Mouse (Mus musculus) c-Kit-positive CD71-positive TER-119-positive erythroid progenitor cells, embryonic 14.5 days (primary cell): Measurements from ENCODE around the gene Plekha4.

Experiments used
- DNase-seq: peaks from one replicate; pipeline ENCODE4 v3.0.0-alpha.2; 2013; ENCODE audit warnings: low spot score

Plekha4 gene

DNA sequence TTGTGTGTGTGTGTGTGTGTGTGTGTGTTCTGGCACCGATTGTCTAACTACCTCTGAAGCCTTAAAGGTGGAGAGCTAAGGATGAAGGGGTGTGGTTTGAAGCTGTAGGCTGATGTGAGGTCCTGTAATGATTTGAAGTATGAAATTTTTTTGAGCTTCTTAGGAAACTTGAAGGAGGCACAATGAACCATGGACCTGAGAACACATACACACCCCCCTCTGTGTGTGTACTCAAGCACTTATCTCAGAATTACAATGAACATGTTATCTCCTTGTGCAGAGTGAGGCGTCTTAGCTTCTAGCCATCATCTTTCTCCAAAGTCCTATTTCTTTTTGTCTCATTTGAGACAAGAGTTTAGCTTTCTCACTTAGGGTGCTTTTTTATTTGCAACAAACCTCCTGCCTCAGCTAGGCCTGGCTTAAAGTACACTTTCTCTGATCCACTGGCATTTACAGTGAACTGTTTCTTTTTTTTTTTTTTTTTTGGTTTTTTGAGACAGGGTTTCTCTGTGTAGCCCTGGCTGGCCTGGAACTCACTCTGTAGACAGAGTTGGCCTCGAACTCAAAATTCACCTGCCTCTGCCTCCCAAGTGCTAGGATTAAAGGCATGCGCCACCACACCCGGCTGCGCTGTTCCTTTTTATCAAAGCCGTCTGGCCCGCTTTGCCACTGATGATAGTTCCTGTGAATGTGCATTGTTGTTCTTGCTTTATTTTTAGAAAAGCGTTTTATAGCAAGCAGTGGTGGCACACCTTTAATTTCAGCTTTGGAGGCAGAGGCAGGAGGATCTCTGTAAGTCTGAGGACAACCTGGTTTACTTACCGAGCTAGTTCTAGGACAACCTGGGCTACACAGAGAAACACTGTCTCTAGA lies 42.7 kb downstream of the Plekha4 start:
- peak; percentile 59 for DNase-seq

DNA sequence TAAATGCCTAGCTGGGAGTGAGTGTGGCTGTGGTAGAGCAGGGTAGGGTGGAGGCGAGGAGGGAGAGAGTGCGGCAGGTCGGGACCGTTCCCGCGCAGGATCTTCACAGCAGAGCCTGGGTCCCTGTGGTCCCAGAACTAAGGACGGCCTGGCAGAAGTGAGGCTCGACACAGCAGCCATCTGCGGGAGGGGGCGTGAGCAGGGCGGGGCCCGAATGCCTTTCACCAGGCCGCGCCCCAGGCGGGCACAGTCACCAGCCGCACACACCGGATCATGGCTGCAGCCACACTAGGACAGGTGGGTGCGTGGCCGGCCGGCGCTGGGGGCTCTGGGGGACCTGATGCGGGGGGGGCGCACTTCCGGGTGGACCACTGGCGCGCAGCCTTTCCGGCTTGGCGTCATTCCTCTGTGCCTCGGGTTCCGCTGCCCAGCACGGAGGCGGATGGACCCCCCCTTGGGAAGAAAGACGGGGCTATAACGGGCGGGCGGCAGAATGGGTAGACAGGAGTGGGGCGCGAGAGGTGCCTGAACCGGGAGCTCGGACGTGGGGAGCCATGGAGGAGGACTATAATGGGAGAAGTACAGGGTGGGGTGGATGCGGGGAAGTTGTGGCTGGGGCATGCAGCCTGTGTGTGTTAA lies 44.1 kb downstream of the Plekha4 start, which contains the start of gene Bcat2:
Gene Bcat2 (plus strand): TSS at position 51 of the 639 bp plus-strand sequence.
- DNase-seq = peak; percentile 74

DNA sequence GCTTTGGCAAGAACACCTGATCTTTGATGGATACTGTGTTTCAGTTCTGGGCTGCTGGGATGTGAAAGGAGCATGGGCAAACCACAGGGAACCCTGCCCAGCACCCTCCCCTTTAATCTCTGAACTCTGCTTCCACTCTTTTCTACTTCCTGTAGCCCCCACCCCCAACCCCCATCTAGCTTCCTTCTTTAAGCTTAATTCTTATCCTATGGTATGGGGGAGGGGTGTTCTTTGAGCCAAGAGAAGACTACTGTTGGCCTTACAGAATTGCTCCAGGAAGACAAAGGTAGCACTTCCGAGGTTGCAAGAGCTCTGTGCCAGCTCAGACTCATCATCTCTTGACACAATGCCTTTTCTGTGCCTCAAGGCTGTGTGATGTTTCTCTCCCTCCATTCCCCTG lies 45.8 kb downstream of the Plekha4 start:
- DNase-seq = no peak

DNA sequence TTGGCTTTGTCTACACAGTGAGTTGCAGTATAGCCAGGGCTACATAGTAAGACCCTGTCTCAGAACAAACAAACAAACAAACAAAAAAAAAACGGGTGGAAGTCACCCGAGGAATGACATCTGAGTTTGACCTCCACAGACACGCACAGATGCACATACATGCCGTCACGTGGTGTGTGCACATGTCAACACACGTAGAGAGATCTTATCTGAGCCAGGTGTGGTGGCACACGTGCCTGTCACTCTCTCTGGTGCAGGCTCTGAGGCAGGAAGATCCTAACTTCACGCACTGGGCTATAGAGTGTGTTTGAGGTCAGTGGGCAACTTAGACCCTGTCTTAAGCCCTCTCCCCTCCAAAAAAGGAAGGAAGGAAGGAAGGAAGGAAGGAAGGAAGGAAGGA lies 47.8 kb downstream of the Plekha4 start:
- no peak for DNase-seq

DNA sequence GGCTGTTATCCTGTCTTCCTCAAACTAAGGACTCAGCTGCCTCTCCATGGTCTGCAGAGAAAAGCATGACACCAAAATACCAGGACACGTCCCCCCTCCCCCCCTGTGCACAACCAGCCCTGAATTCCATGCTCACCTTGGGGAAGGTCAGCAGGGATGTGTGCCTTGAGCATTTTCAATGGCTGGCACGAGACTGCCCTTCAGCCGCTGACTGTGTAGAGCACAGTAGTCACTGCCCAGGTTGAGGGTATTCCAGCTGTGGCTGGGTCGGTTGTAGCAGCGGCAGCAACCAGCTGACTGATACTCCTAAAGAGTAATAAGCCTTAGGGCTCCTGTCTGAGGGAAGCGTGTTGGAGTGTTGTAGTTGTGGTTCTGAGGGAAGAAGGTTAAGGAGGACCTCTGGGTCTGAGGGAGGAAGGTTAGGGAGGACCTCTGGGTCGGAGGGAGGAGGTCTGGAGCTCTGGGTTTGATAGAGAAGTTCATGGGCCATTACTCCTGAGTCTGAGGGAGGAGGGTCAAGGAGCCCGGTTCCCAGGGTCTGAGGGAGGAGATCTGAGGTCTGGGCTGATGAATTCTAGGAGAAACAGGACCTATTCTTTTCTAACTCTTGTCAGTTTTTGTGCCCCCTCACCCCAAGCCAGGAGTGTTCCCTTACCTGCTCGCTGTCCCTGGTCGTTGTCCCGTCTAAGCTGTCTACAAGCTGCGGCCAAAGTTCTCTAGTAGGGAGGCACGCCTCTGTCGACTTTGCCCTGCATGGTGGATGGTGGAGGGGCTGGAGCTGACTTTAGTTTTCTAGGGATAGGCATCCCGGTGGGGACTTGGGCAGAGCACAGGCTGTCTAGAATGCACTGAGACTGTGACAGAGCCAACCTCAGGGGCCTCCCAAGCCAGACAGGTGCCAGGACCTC lies 48.6 kb downstream of the Plekha4 start:
- no peak for DNase-seq

DNA sequence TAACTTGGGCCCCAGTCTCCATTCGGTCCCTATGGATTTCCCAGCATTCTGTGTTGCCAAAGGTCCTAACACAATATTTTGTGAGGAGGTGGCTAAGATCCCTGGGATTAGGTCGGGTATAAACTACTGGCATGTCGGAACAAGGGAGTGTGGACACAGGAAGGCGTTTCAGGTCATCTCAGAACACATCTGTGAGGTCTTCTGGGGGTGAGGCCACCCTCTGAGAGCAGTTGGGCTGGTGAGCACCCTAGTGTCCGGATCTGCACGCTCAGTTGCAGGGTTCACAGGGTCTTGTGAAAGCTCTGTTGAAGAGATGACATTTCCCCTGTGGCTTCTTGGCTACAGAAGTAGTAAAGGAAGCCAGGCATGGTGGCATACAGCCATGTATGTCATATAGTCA lies 59.8 kb downstream of the Plekha4 start:
- DNase-seq = no peak

DNA sequence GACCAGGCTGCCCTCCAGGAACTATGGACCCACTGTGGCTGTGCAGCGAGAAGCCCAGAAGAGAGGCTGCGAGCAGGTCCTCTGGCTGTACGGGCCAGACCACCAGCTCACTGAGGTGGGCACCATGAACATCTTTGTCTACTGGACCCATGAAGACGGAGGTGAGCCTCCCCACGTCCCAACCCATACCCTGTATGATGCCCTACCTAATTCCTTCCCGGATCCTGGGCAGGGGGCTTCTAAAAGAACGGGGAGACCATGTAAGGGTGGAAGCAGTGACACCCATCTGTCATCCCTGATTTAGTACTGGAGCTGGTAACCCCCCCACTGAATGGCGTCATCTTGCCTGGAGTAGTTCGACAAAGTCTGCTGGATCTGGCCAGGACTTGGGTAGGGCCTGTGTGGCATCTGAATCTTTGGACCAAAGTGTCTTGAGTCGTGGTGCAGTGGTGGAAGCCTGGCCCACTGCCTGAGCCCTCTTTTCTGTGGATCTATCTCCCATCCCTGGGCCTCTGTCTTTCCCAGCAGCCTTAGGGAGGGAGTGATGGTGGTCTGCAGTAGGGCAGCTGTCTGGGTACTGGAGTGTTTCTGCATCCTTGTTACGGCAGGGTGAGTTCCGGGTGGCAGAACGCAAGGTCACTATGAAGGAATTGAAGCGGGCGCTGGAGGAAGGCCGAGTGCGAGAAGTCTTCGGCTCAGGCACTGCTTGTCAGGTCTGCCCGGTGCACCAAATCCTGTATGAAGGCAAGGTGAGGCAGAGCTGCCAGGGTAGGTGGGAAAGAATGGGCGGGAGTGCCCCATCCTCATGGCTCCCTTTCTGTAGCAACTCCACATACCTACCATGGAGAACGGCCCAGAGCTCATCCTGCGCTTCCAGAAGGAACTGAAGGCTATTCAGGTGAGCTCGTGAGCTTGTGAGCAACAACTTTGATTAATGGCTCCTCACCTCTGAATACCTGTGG lies 61.8 kb downstream of the Plekha4 start:
- DNase-seq = no peak

DNA sequence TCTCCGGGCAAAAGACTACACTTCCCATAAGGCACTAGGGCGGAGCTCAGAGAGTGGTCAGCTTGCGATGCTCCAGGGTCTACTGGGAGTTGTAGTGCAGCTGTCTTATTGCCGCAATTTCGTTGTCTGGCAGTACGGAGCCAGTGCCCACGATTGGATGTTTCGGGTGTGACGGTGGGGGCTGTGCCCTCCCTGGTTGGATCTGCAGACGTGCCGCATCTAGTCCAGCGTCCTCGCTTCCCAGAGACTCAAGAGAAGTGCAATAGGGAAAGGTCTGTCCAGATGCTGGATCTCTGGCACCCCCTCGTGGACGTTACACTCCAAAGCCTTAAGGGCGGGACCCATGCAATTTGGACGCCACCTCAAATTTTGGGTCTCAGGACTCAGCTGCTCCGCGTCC lies 63.0 kb downstream of the Plekha4 start:
- DNase-seq = peak; percentile 84

DNA sequence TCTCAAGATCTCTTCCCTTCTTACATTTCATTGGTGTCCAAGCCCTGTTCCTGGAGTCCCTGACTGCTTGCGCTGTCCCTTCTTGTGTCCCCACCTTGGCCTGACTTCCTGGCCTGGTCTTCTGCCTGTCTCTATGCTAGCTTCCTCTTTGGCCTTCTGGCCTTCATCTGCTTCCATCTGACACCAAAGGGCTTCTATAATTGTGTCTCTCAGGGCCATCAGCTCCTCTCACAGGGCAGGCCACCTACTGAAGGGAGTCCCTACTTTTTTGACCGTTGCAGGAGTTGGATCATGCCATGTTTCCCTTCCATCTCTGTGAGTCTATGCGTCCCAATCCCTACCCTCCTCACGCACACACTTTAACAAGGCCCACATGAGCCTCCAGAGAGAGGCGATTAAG lies 63.8 kb downstream of the Plekha4 start:
- DNase-seq = no peak

DNA sequence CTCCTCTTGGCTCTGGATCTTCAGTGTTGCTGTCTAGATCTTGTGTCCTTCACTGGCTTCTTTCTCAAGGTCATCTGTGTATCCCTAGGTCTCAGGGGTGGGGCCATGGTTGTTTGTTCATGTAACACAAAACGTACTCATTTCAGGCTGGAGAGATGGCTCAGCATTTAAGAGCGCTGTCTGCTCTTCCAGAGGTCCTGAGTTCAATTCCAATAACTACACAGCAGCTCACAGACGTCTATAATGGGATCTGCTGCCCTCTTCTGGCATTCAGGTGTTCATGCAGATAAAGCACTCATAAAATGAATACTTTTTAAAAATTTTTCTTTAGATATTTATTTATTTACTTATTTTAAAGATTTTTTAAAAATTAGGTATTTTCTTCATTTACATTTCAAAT lies 64.7 kb downstream of the Plekha4 start:
- DNase-seq = peak; percentile 36

DNA sequence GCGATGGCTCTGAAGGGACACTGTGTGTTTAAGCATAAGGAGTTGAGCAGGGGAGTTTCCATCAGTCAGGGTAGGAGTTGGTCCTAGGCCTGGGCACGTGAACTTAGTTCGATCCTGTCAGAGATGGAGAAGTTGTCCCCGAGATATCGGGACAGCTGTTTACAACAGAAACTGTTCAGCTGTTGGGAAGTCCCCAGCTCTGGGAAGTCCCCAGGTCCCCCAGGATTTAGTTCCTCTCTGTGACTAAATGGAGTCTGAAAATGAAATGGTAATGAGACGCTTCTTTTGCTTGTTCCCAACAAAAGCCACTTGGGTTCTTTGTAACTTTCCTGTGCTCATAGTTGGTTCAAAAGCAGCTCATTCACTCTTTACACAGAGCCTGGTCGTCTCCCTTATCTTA lies 65.8 kb downstream of the Plekha4 start:
- no peak for DNase-seq

DNA sequence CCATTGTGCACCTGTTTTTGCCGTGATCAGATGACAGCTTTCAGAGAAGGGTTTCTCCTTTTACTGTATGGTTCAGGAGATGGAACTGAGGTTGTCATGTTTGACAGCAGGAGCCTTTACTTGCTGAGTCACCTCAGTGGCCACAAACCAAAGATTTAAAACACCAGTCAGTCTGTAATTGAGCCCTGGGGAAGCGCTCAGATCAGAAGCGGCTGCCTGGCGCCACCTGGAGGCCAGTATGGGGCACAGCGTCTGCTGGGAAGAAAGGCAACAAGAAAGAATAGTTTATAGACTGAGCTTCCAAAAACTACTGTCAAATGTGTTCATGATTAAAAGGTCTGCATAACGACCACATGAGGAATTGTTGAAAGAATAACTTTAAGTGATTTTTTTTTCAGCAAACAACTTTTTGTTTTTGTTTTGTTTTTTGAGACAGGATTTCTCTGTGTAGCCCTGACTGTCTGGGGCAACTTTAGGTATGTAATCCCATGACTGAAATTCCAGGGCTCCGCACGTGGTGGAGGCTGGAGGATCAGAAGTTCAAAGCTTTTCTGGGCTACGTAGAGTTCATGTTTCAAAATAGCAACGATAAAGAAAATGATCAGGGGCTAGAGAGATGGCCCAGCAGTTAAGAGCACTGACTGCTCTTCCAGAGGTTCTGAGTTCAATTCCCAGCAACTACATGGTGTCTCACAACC lies 67.1 kb downstream of the Plekha4 start:
- peak; percentile 66 for DNase-seq

DNA sequence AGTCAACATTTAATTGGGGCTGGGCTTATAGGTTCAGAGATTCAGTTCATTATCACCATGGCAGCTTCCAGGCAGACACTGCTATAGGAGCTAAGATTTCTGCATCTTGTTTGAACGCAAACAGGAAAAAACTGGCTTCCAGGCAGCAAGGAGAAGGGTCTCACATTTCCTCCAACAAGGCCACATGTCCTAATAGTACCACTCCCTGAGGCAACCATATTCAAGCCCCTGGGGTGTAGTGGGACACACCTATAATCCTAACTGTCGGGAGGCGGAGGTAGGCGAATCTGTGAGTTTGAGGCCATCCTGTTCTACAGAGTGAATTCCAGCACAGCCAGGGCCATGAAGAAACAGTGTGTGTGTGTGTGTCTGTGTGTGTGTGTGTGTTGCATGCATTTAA lies 69.0 kb downstream of the Plekha4 start:
- DNase-seq = no peak

DNA sequence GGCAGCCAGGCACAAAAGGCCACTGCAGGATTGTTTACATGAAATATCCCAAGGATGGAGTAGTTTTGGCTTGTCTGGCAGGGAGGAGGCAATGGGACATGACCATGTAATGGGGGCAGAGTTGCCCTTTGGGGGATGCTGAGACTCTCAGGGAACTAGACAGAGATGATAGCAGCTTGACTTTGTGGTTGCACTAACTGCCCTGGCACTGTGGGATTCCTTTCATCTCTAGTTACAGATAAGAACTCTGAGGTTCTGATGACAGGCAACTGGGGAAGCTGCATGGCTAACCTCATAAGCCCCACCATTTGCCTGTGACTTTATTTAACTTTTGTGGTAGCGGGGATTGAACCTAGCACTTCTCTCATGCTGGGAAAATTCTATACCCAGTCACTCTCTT lies 70.0 kb downstream of the Plekha4 start:
- DNase-seq = no peak

DNA sequence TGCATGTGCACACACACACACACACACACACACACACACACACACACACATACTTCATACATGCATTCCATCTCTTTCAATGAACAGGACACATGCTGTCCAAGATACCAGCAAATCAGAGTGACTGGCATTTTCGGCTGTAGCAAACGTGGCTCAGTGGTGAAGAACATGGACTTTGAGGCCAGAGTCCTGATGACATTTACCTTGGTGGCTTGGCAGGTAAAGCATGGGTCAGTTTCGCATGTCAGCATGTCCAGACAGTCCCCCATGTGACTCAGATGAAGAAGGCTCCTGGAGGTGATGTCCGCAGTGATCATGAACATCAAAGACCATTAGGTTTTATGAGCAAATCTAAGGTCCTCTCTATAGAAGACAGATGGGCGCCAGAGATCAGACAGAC lies 70.9 kb downstream of the Plekha4 start:
- DNase-seq = no peak

DNA sequence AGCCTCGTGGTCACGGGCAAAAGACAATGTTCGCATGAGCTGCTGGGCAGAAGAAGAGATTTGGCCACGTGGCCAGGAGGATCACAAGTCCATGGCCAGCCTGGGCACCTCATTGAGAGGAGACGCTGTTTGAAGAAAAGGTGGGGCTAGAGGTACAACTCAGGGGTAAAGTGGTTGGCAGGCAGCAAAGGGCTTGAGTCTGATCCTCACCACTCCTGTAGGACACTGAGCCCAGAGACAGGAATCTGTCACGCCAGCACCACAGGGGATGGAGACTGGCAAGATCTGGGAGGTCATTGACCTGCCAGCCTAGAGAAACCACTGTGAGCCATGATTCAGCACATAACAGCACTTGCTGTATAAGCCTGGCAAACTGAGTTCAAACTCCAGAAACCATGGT lies 71.4 kb downstream of the Plekha4 start:
- no peak for DNase-seq

DNA sequence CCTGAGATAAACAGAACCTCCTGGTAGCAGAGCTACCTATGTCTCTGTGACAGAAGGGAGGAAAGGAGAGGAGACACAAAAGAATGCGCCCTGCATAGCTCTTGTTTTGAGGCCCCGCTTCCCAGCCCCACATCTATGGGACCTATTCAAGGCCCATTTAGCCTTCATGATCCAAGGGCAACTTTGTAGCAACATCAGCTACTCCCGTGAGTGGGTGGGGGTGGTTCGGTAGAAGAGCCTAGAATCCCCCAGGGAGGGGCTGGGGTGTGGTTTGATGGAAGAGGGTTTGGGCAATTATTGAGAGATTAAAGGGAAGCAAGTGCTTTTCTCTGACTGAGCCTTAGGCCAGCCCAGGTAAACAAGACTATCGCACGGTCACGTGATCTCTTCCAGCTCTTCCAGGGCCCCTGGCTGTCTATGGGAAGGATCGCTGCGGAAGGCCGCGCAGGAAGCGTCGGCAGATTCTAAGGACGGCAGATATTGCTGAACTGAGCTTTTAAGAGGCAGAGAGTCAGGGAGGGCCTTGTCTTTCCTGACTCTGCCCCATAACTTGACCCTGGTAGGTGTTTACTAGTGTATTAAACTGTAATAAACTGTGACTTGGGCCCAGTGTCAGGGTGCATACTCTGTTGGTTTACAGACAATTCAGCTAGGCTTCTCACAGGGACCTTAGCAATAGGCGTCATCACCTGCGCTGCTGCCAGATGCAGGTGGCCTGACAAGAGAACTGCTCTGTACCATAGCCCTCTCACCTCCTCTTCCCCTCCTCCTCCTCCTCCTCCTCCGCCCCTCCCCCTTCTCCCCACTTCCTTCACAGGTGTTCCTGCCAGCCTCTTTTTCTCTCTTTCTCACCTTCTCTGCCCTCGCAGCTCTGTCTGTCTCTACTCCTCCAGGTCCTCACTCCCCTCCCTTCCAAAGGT lies 73.1 kb downstream of the Plekha4 start:
- DNase-seq = no peak
